Mouse (Mus musculus): ENCODE measurements around the gene Dpp10. TPM values are rescaled to one million over a fixed set of nuclear protein-coding genes. Genes with fewer than 3 reads are reported as not detected.

Gene Dpp10
- polyA plus RNA-seq, 1 experiment from 2014 or later, result 0.05 TPM

DNA sequence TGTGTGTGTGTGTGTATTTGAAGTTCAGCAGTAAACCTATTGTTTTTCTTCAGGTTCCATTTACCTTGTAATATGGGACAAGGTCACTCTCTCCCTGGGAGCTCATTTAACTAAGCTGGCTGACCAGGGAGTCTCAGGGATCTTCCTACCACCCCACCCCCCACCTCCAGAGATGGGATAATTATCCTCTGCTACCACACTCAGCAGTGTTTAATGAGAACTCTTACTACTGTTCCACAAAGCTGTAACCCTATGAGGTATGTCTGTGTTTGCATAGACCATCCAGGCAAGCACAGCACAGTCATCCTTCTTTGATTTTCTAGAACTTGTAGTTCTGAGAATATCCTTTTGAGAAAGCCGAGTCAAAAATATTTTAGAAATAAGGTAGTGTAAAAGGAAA is 471.6 kb downstream of the Dpp10 start:
- no peak overlapping the region for H3K9ac ChIP-seq (ENCODE audit: low read depth, low read length)
- no peaks in the 10 kb centered on the region for H3K4me1 ChIP-seq (ENCODE audit: control insufficient read depth, low read depth, low read length)
- H3K4me3 ChIP-seq (ENCODE audit: low read depth, low read length), result no peak overlapping the region
- no peak overlapping the region for H3K27ac ChIP-seq (ENCODE audit: low read length)
- no peak overlapping the region for H3K4me2 ChIP-seq (ENCODE audit: low read depth, low read length)
- no peaks in the 10 kb centered on the region for H3K27me3 ChIP-seq (ENCODE audit: control insufficient read depth, insufficient read depth, low read depth, low read length)
- no peaks in the 10 kb centered on the region for H3K9me3 ChIP-seq (replicated peaks; ENCODE audit: control insufficient read depth, low read length)
- WGBS (ENCODE audit: insufficient replicate concordance), result 53% methylated on average over 1 of the region's 1 CpGs
- no peaks in the 10 kb centered on the region for H3K36me3 ChIP-seq (ENCODE audit: control insufficient read depth, insufficient read depth)
- no peak for ATAC-seq (ENCODE audit: low read depth)

DNA sequence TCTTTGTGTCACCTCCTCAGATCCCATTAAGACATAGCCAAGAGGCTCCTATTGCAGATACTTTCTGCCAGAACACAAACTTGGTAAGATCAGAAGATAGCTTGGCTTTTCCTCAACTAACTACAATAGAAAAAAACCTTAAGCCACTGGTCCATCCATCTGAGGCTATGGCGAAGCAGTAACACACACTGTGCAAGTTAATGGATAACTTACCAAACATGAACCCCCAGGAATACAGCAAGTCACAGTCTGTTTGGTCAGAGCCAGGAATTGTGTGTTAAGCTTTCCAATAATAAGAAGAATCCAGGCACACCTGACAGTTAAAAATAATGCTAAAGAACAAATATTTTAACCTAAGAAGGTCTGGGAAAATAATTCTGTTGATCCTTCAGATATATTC is 502.9 kb downstream of the Dpp10 start:
- Histone ChIP-seq H3K4me2 (ENCODE audit: low read depth, low read length) (no peak overlapping the region), H3K4me3 (ENCODE audit: low read depth, low read length) (no peak overlapping the region), H3K36me3 (ENCODE audit: control insufficient read depth, insufficient read depth) (no peaks in the 10 kb centered on the region), H3K4me1 (ENCODE audit: control insufficient read depth, low read depth, low read length) (no peaks in the 10 kb centered on the region), H3K9me3 (replicated peaks; ENCODE audit: control insufficient read depth, low read length) (no peaks in the 10 kb centered on the region), H3K27me3 (ENCODE audit: control insufficient read depth, insufficient read depth, low read depth, low read length) (no peaks in the 10 kb centered on the region), H3K27ac (ENCODE audit: low read length) (no peak overlapping the region), H3K9ac (ENCODE audit: low read depth, low read length) (no peak overlapping the region)
- 34% methylated on average over 1 of the region's 1 CpGs for WGBS (ENCODE audit: insufficient replicate concordance)
- ATAC-seq (ENCODE audit: low read depth), result 0 out of 2 replicates have a peak, but pooled peaks have one; percentile 48

DNA sequence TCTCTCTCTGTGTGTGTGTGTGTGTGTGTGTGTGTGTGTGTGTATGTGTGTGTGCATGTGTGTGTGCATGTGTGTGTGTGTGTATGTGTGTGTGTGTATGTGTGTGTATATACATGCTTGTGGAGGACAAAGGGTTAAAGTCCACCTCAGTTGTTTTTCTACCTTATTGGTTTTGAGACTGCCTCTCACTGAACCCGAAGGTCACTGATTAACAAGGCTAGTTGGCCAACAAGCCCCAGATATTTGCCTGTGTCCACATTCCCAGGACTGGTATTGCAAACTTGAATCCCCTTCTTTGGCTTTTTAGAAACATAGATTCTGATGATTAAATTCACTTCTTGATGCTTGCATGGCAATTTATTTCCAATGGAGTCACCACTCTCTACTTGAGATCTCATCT is 577.6 kb downstream of the Dpp10 start:
- Histone ChIP-seq H3K4me1 (ENCODE audit: control insufficient read depth, low read depth, low read length) (no peaks in the 10 kb centered on the region), H3K9ac (ENCODE audit: low read depth, low read length) (no peak overlapping the region), H3K27ac (ENCODE audit: low read length) (no peak overlapping the region), H3K4me3 (ENCODE audit: low read depth, low read length) (no peak overlapping the region), H3K36me3 (ENCODE audit: control insufficient read depth, insufficient read depth) (no peaks in the 10 kb centered on the region), H3K27me3 (ENCODE audit: control insufficient read depth, insufficient read depth, low read depth, low read length) (no peaks in the 10 kb centered on the region), H3K9me3 (replicated peaks; ENCODE audit: control insufficient read depth, low read length) (no peaks in the 10 kb centered on the region), H3K4me2 (ENCODE audit: low read depth, low read length) (no peak overlapping the region)
- peak; percentile 58; the same call in 1 of the 2 replicates for ATAC-seq (ENCODE audit: low read depth)
- 29% methylated on average over 1 of the region's 1 CpGs for WGBS (ENCODE audit: insufficient replicate concordance)

DNA sequence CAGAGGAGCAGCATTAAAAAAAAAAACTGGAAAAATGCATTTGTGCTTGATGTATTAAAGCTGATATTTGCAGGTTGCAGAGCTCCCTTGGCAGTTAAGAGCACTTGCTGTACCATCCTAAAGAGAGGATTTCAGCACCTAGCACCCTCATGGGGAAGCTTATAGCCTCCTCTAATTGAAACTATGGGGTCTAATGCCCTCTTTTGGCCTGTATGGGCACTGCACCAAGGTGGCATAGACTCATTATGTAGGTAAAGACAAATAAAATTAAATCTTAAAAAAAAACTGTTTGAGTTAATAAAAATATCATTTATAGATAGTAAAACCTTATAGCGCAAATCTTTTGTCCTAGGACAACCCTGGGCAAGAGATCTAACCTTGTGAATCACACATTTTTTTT is 631.2 kb downstream of the Dpp10 start:
- WGBS (ENCODE audit: insufficient replicate concordance), result 42% methylated on average over 1 of the region's 1 CpGs
- H3K9ac ChIP-seq (ENCODE audit: low read depth, low read length), result no peak overlapping the region
- H3K36me3 ChIP-seq (ENCODE audit: control insufficient read depth, insufficient read depth), result no peaks in the 10 kb centered on the region
- H3K4me2 ChIP-seq (ENCODE audit: low read depth, low read length), result no peak overlapping the region
- no peak for ATAC-seq (ENCODE audit: low read depth)
- H3K4me3 ChIP-seq (ENCODE audit: low read depth, low read length), result no peak overlapping the region
- H3K27me3 ChIP-seq (ENCODE audit: control insufficient read depth, insufficient read depth, low read depth, low read length), result no peaks in the 10 kb centered on the region
- H3K27ac ChIP-seq (ENCODE audit: low read length), result no peak overlapping the region
- H3K9me3 ChIP-seq (replicated peaks; ENCODE audit: control insufficient read depth, low read length), result no peaks in the 10 kb centered on the region
- H3K4me1 ChIP-seq (ENCODE audit: control insufficient read depth, low read depth, low read length), result no peaks in the 10 kb centered on the region

DNA sequence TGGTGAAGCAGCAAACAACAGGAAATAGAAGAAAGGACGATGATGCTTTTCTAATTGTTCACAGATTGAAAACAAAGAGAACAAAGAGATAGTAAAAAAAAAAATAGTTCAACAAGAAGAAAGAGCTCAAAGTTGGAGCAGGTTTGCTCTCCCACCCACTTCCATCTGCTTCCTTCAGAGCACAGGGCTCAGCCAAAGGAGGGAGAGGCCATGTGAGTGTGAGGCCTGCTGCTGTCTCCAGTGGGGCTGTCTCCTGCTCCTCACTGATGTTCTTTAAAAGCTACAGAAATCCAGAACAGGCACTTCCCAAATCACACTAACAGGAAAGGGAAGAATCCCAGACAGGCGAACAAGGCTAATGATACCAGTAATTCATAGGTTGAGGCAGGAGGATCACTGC is 694.1 kb downstream of the Dpp10 start:
- no peak overlapping the region for H3K27ac ChIP-seq (ENCODE audit: low read length)
- H3K9me3 ChIP-seq (replicated peaks; ENCODE audit: control insufficient read depth, low read length), result no peaks in the 10 kb centered on the region
- no peak overlapping the region for H3K4me2 ChIP-seq (ENCODE audit: low read depth, low read length)
- H3K9ac ChIP-seq (ENCODE audit: low read depth, low read length), result no peak overlapping the region
- H3K27me3 ChIP-seq (ENCODE audit: control insufficient read depth, insufficient read depth, low read depth, low read length), result no peaks in the 10 kb centered on the region
- no peaks in the 10 kb centered on the region for H3K36me3 ChIP-seq (ENCODE audit: control insufficient read depth, insufficient read depth)
- 56% methylated on average over 2 of the region's 2 CpGs for WGBS (ENCODE audit: insufficient replicate concordance)
- H3K4me3 ChIP-seq (ENCODE audit: low read depth, low read length), result no peak overlapping the region
- ATAC-seq (ENCODE audit: low read depth), result no peak
- no peaks in the 10 kb centered on the region for H3K4me1 ChIP-seq (ENCODE audit: control insufficient read depth, low read depth, low read length)

DNA sequence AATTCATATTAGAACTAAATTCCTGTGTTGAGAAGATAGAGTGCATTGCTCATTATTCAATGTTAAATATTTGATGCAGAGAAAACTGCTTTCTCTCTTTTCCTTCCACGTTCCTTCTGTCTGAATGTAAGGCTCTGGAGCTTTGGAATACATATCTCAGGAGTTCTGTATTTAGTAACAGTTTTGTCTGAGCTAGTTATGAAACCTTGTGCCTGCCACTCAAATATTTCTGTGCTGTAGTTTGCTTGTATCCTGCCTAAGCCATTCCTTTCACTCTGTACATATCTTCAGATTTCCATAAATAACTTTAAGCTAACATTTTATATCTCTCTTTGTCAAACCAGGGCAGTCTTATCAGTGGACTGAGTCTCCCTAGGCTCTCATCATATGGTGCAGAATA is 707.5 kb downstream of the Dpp10 start:
- Histone ChIP-seq H3K9me3 (replicated peaks; ENCODE audit: control insufficient read depth, low read length) (no peaks in the 10 kb centered on the region), H3K4me3 (ENCODE audit: low read depth, low read length) (no peak overlapping the region), H3K27ac (ENCODE audit: low read length) (no peak overlapping the region), H3K27me3 (ENCODE audit: control insufficient read depth, insufficient read depth, low read depth, low read length) (no peaks in the 10 kb centered on the region), H3K9ac (ENCODE audit: low read depth, low read length) (no peak overlapping the region), H3K36me3 (ENCODE audit: control insufficient read depth, insufficient read depth) (no peaks in the 10 kb centered on the region), H3K4me2 (ENCODE audit: low read depth, low read length) (no peak overlapping the region), H3K4me1 (ENCODE audit: control insufficient read depth, low read depth, low read length) (no peaks in the 10 kb centered on the region)
- 48% methylated on average over 1 of the region's 1 CpGs for WGBS (ENCODE audit: insufficient replicate concordance)
- ATAC-seq (ENCODE audit: low read depth), result no peak

DNA sequence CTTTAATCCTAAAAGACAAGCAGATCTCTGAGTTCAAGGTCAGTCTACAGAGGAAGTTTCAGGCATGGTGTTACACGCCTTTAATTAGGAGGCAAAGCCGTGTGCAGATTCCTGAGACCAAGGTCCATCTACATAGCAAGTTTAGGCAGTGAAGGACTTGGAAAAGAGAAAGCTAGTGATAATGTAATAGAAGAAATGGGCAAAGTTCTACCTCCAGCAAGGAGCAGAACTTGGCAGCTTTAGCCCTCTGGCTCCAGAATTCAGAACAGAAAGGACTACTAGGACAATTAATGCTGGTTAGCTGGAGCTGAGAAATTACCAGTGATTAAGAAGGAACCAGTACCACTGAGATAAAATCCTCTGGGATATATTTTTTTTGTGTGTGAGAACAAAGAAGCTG is 728.5 kb downstream of the Dpp10 start:
- no peaks in the 10 kb centered on the region for H3K27me3 ChIP-seq (ENCODE audit: control insufficient read depth, insufficient read depth, low read depth, low read length)
- 57% methylated on average over 2 of the region's 2 CpGs for whole genome bisulfite sequencing (ENCODE audit: insufficient replicate concordance)
- H3K36me3 ChIP-seq (ENCODE audit: control insufficient read depth, insufficient read depth), result no peaks in the 10 kb centered on the region
- H3K4me2 ChIP-seq (ENCODE audit: low read depth, low read length), result no peak overlapping the region
- H3K9me3 ChIP-seq (replicated peaks; ENCODE audit: control insufficient read depth, low read length), result no peaks in the 10 kb centered on the region
- no peak for ATAC-seq (ENCODE audit: low read depth)
- H3K27ac ChIP-seq (ENCODE audit: low read length), result no peak overlapping the region
- no peak overlapping the region for H3K4me3 ChIP-seq (ENCODE audit: low read depth, low read length)
- no peaks in the 10 kb centered on the region for H3K4me1 ChIP-seq (ENCODE audit: control insufficient read depth, low read depth, low read length)
- H3K9ac ChIP-seq (ENCODE audit: low read depth, low read length), result no peak overlapping the region
